Mouse (Mus musculus): ENCODE measurements around the gene Hcfc2.

DNA sequence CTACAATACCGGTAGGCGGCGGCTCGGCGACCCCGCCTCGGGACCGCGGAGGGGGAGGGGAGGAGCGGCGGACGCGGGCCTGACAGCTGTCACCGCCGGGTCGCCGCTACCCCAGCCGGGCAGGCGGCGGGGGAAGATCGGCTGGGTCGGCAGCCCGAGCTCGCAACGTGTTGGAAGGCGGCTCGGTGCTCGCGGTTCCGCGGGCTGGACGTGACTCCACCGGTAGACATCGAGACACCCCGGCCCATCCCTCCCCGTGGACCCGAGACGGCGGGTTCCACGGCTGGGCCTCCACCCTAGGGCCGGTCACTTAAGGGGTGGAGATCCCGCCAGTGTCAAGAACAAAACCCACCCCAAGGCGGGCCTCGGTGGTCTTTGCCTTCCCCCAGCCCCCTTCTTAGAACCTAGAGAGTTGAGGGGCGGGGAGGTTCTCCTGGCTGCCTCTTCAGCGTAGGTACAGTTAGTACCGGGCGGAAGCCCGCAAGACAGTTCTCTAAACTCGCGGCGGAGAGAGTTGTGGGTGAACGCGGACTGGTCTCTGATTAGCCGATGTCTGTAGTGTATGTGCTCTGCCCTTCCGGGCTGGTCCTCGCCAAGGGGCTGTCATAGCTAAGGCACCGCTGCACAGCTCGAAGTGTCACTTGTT is 3.5 kb downstream of the Hcfc2 start:
- TF ChIP-seq CTCF (IDR thresholded peaks at IDR 0.05; ENCODE audit: extremely low read depth, insufficient read depth, insufficient read length, insufficient replicate concordance), result no peak
- TF ChIP-seq POLR2A (IDR thresholded peaks at IDR 0.05; ENCODE audit: low read depth, low read length), result no peak
